ENCODE assay signal across 8 mouse cellular contexts in the genomic region with DNA sequence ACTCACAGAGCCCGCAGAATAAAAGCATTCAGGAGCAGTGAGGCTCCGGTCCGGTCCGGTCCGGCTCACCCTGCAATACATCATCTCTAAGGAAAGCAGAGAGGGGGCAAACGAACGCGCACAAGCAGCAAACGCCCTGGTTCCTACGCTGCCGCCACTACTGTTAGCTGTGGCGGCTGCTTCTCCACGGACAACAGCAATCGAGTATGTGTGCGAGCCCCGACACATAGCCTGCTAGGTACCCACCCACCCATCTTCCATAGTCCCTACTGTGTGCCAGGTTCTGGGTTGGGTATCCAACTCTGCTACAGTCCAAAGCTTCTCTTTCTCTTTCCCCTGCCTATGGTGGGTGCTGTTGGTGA. TPM values are rescaled to one million over a fixed set of nuclear protein-coding genes. Genes with fewer than 3 reads are reported as not detected.
A peak's percentile ranks its signal among the peaks of the same experiment; 100 is the strongest.
DNase-seq lines count a peak whose midpoint lies in the region; ATAC-seq lines count a peak whose summit lies in the region.

No protein-coding gene starts in this region.

- no peak for DNase-seq in kidney, adult 9 months
- DNase-seq in intestine, embryonic 14.5 days (ENCODE audit: low spot score) = no peak
- no peak for DNase-seq in thymus, postnatal 14 days
- DNase-seq in adrenal gland, postnatal 4 days (ENCODE audit: low spot score in 2 of 2) = no peak
- no peak for DNase-seq in spleen, postnatal 10 days (ENCODE audit: low spot score in 2 of 2)

- peaks cover 6% of the 10 kb centered on the region; the same call in 1 of the 2 replicates for H3K36me3 ChIP-seq in kidney, embryonic 16.5 days (ENCODE audit: insufficient read depth, low read length)
- peaks cover 5% of the 10 kb centered on the region; the same call in 1 of the 2 replicates for H3K36me3 ChIP-seq in embryonic facial prominence, embryonic 12.5 days
- H3K36me3 ChIP-seq in intestine, embryonic 14.5 days (ENCODE audit: control insufficient read depth, insufficient read depth, low read length) = no peaks in the 10 kb centered on the region
- H3K36me3 ChIP-seq in midbrain, embryonic 15.5 days (replicated peaks) = no peaks in the 10 kb centered on the region

- no peaks in the 10 kb centered on the region; the same call in 1 of the 2 replicates for H3K27me3 ChIP-seq in kidney, embryonic 16.5 days (ENCODE audit: insufficient read depth, low read length)
- 0 out of 2 replicates have a peak, but pooled peaks cover 3% of the 10 kb centered on the region for H3K27me3 ChIP-seq in embryonic facial prominence, embryonic 12.5 days
- H3K27me3 ChIP-seq in intestine, embryonic 14.5 days (replicated peaks; ENCODE audit: control insufficient read depth, insufficient read depth, low read length) = no peaks in the 10 kb centered on the region
- peaks cover 6% of the 10 kb centered on the region; the same call in 1 of the 2 replicates for H3K27me3 ChIP-seq in midbrain, embryonic 15.5 days (replicated peaks)

- H3K4me3 ChIP-seq in kidney, embryonic 16.5 days (ENCODE audit: low read length) = peak overlapping the region; percentile 79
- H3K4me3 ChIP-seq in embryonic facial prominence, embryonic 12.5 days = peak overlapping the region; percentile 90
- H3K4me3 ChIP-seq in intestine, embryonic 14.5 days (ENCODE audit: low read depth, low read length) = peak overlapping the region; percentile 85
- H3K4me3 ChIP-seq in midbrain, embryonic 15.5 days = peak overlapping the region; percentile 74

- ATAC-seq in kidney, embryonic 16.5 days (ENCODE audit: low FRiP score, low TSS enrichment) = no peak
- ATAC-seq in embryonic facial prominence, embryonic 12.5 days (ENCODE audit: insufficient number of reproducible peaks, insufficient read depth, low FRiP score, low TSS enrichment) = peak; percentile 25
- peak; percentile 14 for ATAC-seq in intestine, embryonic 14.5 days (replicated peaks; ENCODE audit: low FRiP score, low TSS enrichment, low read depth)
- peak; percentile 60 for ATAC-seq in midbrain, embryonic 15.5 days (replicated peaks)

- H3K9me3 ChIP-seq in kidney, embryonic 16.5 days (ENCODE audit: low read length) = peaks cover 6% of the 10 kb centered on the region; the same call in 1 of the 2 replicates
- H3K9me3 ChIP-seq in embryonic facial prominence, embryonic 12.5 days = no peaks in the 10 kb centered on the region
- no peaks in the 10 kb centered on the region for H3K9me3 ChIP-seq in intestine, embryonic 14.5 days (ENCODE audit: control insufficient read depth, low read length)
- no peaks in the 10 kb centered on the region for H3K9me3 ChIP-seq in midbrain, embryonic 15.5 days

- H3K27ac ChIP-seq in kidney, embryonic 16.5 days (ENCODE audit: low read length) = peak overlapping the region; percentile 94
- peak overlapping the region; percentile 99 for H3K27ac ChIP-seq in embryonic facial prominence, embryonic 12.5 days
- H3K27ac ChIP-seq in intestine, embryonic 14.5 days (ENCODE audit: low read depth) = peak overlapping the region; percentile 94
- peak overlapping the region; percentile 89 for H3K27ac ChIP-seq in midbrain, embryonic 15.5 days

- 0% methylated on average over 16 of the region's 16 CpGs for WGBS in kidney, embryonic 16.5 days
- under 1% methylated on average over 16 of the region's 16 CpGs for WGBS in embryonic facial prominence, embryonic 12.5 days
- WGBS in intestine, embryonic 14.5 days = under 1% methylated on average over 16 of the region's 16 CpGs
- 0% methylated on average over 16 of the region's 16 CpGs for WGBS in midbrain, embryonic 15.5 days

- H3K9ac ChIP-seq in kidney, embryonic 16.5 days (replicated peaks; ENCODE audit: low read length) = peak overlapping the region; percentile 90
- H3K9ac ChIP-seq in embryonic facial prominence, embryonic 12.5 days = peak overlapping the region; percentile 94
- H3K9ac ChIP-seq in intestine, embryonic 14.5 days (ENCODE audit: low read length) = peak overlapping the region; percentile 84
- peak overlapping the region; percentile 73 for H3K9ac ChIP-seq in midbrain, embryonic 15.5 days

- H3K4me1 ChIP-seq in kidney, embryonic 16.5 days (ENCODE audit: insufficient read depth, low read length) = peaks cover 42% of the 10 kb centered on the region
- peaks cover 34% of the 10 kb centered on the region for H3K4me1 ChIP-seq in embryonic facial prominence, embryonic 12.5 days
- peaks cover 37% of the 10 kb centered on the region for H3K4me1 ChIP-seq in intestine, embryonic 14.5 days (replicated peaks; ENCODE audit: control insufficient read depth, insufficient read depth, low read length)
- H3K4me1 ChIP-seq in midbrain, embryonic 15.5 days = peaks cover 46% of the 10 kb centered on the region

- peak overlapping the region; percentile 79 for H3K4me2 ChIP-seq in kidney, embryonic 16.5 days (replicated peaks; ENCODE audit: low read depth, low read length)
- peak overlapping the region; percentile 79 for H3K4me2 ChIP-seq in embryonic facial prominence, embryonic 12.5 days (replicated peaks)
- H3K4me2 ChIP-seq in intestine, embryonic 14.5 days (ENCODE audit: low read length) = peak overlapping the region; percentile 67
- H3K4me2 ChIP-seq in midbrain, embryonic 15.5 days = peak overlapping the region; percentile 86

RNA-seq across cellular contexts. Expression of a gene that starts 0.5 kb away (rescaled TPM):
- 11.3 and 12.7 TPM in 2 replicates for polyA plus RNA-seq in kidney, embryonic 16.5 days (2015; fragmentation: Nextera tagmentation; extraction: Ambion mirVana)
- 23.8 and 25.0 TPM in 2 replicates for polyA plus RNA-seq in embryonic facial prominence, embryonic 12.5 days (2016; fragmentation: Nextera tagmentation; extraction: Ambion mirVana)
- polyA plus RNA-seq in intestine, embryonic 14.5 days (2014; fragmentation: Nextera tagmentation; extraction: Ambion mirVana) = 11.0 and 12.2 TPM in 2 replicates
- polyA plus RNA-seq in midbrain, embryonic 15.5 days (2015; fragmentation: Nextera tagmentation; extraction: Ambion mirVana) = 7.3 TPM in 2 replicates
- total RNA-seq in adrenal gland, postnatal 4 days (2021) = 10 to 100 TPM; 12.3 to 13.7 TPM
